Mouse (Mus musculus) limb, embryonic 10.5 days (tissue): ENCODE measurements at regions not wholly inside any gene's neighbourhood (a gene's known extent, or its start where the extent isn't known, plus 50 kb on each side); places are given as distances from the start of the nearest gene placed in this dataset.

Experiments
- DNase-seq: peaks from one replicate; pipeline ENCODE4 v3.0.0-alpha.2; 2017; ENCODE audit warnings: low spot score
- H3K27ac ChIP-seq: fragments of 300-500 bp; sonication (generic); 2 replicates; pipeline ENCODE4 v1.5.1; 2016; ENCODE audit warnings: mild to moderate bottlenecking
- H3K27me3 ChIP-seq: fragments of 300-500 bp; sonication (generic); 2 replicates; pipeline ENCODE4 v1.6.1; 2016; ENCODE audit warnings: low read depth, mild to moderate bottlenecking; ENCODE audit not compliant: poor library complexity, severe bottlenecking
- H3K36me3 ChIP-seq: fragments of 300-500 bp; sonication (generic); 2 replicates; pipeline ENCODE4 v1.6.1; 2016; ENCODE audit warnings: mild to moderate bottlenecking, moderate library complexity
- H3K4me1 ChIP-seq: fragments of 300-500 bp; sonication (generic); 2 replicates; pipeline ENCODE4 v1.6.1; 2016
- H3K4me3 ChIP-seq: fragments of 300-500 bp; sonication (generic); 2 replicates; pipeline ENCODE4 v1.5.1; 2016; ENCODE audit warnings: mild to moderate bottlenecking, moderate library complexity
- H3K9me3 ChIP-seq: fragments of 300-500 bp; sonication (generic); replicated peaks from 2 replicates; pipeline ENCODE4 v1.6.1; 2016; ENCODE audit warnings: mild to moderate bottlenecking
- WGBS: fragments of 180-500 bp; shearing (Covaris S2); methylation state at CpG from one replicate; pipeline ENCODE4 v1.1.7; 2016; 5-methylcytosine and 5-hydroxymethylcytosine counted together

DNA sequence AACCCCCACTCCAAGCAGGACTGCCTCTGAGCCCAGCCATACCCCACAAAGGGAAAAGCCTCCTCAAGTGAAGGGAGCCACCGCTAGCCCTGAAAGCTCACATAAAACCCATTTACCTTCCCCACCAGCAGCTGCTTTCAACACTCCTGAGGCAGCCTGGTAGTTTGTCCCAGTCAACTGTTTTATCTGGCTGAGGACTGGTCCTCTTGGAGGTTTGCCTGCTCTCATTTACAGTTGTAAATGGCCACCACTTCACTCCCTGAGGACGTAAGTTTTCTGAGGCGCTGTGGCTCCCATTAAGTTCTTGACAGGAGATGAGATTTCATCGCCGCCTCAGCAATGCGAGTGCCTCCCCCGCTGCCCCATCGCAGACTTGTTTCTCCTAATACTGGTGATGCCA, 425.2 kb downstream of the Plekhb2 start:
- H3K27me3 ChIP-seq = no peaks in the 10 kb centered on the region
- no peaks in the 10 kb centered on the region for H3K36me3 ChIP-seq
- H3K27ac ChIP-seq = no peak overlapping the region
- H3K9me3 ChIP-seq = no peaks in the 10 kb centered on the region
- no peak for DNase-seq
- 95% methylated on average over 8 of the region's 8 CpGs for WGBS
- no peaks in the 10 kb centered on the region for H3K4me1 ChIP-seq
- H3K4me3 ChIP-seq = no peak overlapping the region
